Mouse (Mus musculus) hindbrain, embryonic 12.5 days (tissue): ENCODE measurements around the gene Ly6g6d. TPM values are rescaled to one million over a fixed set of nuclear protein-coding genes. Genes with fewer than 3 reads are reported as not detected.

ENCODE experiments used
- ATAC-seq: fragments of 200-750 bp; cut with Nextera tagmentation; 2 replicates; pipeline ENCODE4 v1.8.0; 2017; ENCODE audit warnings: moderate TSS enrichment; ENCODE audit not compliant: low FRiP score
- H3K27ac ChIP-seq: fragments of 300-500 bp; sonication (generic); 2 replicates; pipeline ENCODE4 v1.5.1; 2016; ENCODE audit warnings: mild to moderate bottlenecking
- H3K27me3 ChIP-seq: fragments of 300-500 bp; sonication (generic); 2 replicates; pipeline ENCODE4 v1.6.1; 2016; ENCODE audit warnings: mild to moderate bottlenecking
- H3K36me3 ChIP-seq: fragments of 300-500 bp; sonication (generic); 2 replicates; pipeline ENCODE4 v1.6.1; 2016; ENCODE audit warnings: mild to moderate bottlenecking
- H3K4me1 ChIP-seq: fragments of 300-500 bp; sonication (generic); 2 replicates; pipeline ENCODE4 v1.6.1; 2016
- H3K4me2 ChIP-seq: fragments of 300-500 bp; sonication (generic); replicated peaks from 2 replicates; pipeline ENCODE4 v1.6.1; 2016; ENCODE audit warnings: mild to moderate bottlenecking
- H3K4me3 ChIP-seq: fragments of 300-500 bp; sonication (generic); 2 replicates; pipeline ENCODE4 v1.5.1; 2016; ENCODE audit warnings: mild to moderate bottlenecking
- H3K9ac ChIP-seq: fragments of 300-500 bp; sonication (generic); 2 replicates; pipeline ENCODE4 v1.6.1; 2016; ENCODE audit warnings: mild to moderate bottlenecking, moderate library complexity
- H3K9me3 ChIP-seq: fragments of 300-500 bp; sonication (generic); replicated peaks from 2 replicates; pipeline ENCODE4 v1.6.1; 2016; ENCODE audit warnings: mild to moderate bottlenecking
- WGBS: fragments of 180-500 bp; shearing (Covaris S2); methylation state at CpG from one replicate; pipeline ENCODE4 v1.1.7; 2016; 5-methylcytosine and 5-hydroxymethylcytosine counted together
- polyA plus RNA-seq: library from polyadenylated mRNA; unstranded; fragments of >200 nt; fragmentation: Nextera tagmentation; extraction: Ambion mirVana; gene quantifications from 2 replicates; pipeline ENCODE4 v1.2.1, GENCODE M21; 2016

Gene Ly6g6d
- polyA plus RNA-seq, 1 experiment from 2014 or later: 2.1 TPM

GRCm38 (mm10) chr17:35079778-35080177, 1.9 kb upstream of the Ly6g6d start:
- H3K9ac ChIP-seq: no peak overlapping the region
- no peak overlapping the region for H3K27ac ChIP-seq
- peaks cover 18% of the 10 kb centered on the region for H3K4me1 ChIP-seq
- H3K4me2 ChIP-seq: no peak overlapping the region
- H3K4me3 ChIP-seq: no peak overlapping the region
- no peaks in the 10 kb centered on the region for H3K36me3 ChIP-seq
- no peaks in the 10 kb centered on the region for H3K9me3 ChIP-seq
- no peak for ATAC-seq
- peaks cover 2% of the 10 kb centered on the region; the same call in 1 of the 2 replicates for H3K27me3 ChIP-seq
- 70% methylated on average over 9 of the region's 9 CpGs for WGBS

- no peak for ATAC-seq
- Histone ChIP-seq H3K4me1 (peaks cover 18% of the 10 kb centered on the region), H3K36me3 (no peaks in the 10 kb centered on the region), H3K27ac (no peak overlapping the region), H3K27me3 (peaks cover 8% of the 10 kb centered on the region; the same call in 1 of the 2 replicates), H3K9me3 (no peaks in the 10 kb centered on the region), H3K4me2 (peak overlapping the region; percentile 43), H3K9ac (peak overlapping the region; percentile 13; the same call in 1 of the 2 replicates), H3K4me3 (no peak overlapping the region)
- WGBS: 41% methylated on average over 2 of the region's 2 CpGs
These were observed 580 bp downstream of the Ly6g6d start for GRCm38 (mm10) chr17:35077285-35077684.

DNA sequence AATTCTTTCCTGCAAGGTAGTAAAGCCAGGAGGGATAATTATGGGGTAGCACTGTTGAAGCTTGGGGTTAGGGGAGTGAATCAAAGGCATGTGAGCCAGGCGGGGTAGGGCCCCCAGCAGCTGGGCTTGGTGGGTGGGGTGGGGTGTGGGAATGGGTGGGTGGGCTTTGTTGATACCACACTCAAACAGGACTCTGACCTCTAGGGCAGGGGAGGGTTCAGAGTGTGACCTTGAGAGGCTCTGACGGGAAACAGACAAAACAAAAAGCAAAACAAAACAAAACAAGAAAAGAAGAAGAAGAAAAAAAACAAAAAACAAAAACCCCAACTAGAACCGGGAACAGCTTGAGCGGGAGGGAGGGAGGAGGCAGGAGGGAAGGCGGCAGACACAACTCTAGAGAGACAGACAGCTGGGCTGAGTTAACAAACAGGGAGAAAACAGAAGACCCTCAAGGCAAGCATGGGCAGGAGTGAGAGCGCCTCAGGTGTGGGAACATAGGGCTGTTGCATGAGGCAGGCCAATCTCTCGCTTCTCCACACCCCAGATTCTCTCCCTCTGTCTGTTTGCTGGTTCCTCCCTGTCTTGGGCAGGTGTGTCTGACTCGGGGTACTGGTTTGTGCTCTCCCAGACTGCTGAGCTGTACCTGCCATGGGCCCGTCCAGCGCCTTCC, 1.2 kb downstream of the Ly6g6d start, which contains the start of gene Ly6g6e:
Gene Ly6g6e (plus strand): TSS at position 396 of the 670 bp plus-strand sequence.
- H3K36me3 ChIP-seq: no peaks in the 10 kb centered on the region
- ATAC-seq: no peak
- WGBS: 27% methylated on average over 10 of the region's 10 CpGs

DNA sequence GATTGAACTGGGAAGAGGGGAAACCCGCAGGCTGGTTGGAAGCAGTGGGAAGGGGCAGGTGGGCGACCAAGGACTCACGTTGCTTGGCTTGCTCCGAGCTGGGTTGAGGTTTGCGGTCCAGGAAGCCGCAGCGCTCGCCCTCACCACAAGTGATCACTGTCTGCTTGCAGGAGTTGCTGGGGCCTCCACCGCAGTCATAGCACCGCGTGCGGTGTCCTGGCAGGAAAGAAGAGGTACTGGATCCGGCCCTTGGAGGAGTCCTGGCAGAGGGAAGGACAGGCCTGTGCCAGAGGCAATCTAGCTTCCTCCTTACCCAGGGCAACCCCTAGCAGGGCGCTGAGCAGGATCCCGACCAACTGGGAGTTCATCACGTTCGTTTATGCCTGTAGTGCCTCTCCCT, 3.8 kb downstream of the Ly6g6d start:
- Histone ChIP-seq H3K27ac (no peak overlapping the region), H3K4me2 (no peak overlapping the region), H3K4me3 (no peak overlapping the region), H3K36me3 (no peaks in the 10 kb centered on the region), H3K27me3 (peaks cover 5% of the 10 kb centered on the region; the same call in 1 of the 2 replicates), H3K9ac (no peak overlapping the region; the same call in 1 of the 2 replicates), H3K9me3 (no peaks in the 10 kb centered on the region), H3K4me1 (peaks cover 18% of the 10 kb centered on the region)
- 51% methylated on average over 17 of the region's 17 CpGs for WGBS
- ATAC-seq: no peak

More for the DNA sequence above, 1.2 kb downstream of the Ly6g6d start, which contains the start of gene Ly6g6e:
- Histone ChIP-seq H3K27me3 (peaks cover 8% of the 10 kb centered on the region; the same call in 1 of the 2 replicates), H3K4me3 (peak within 1 kb of the TSS; percentile 14; the same call in 1 of the 2 replicates), H3K9ac (peak within 1 kb of the TSS; percentile 13; the same call in 1 of the 2 replicates), H3K9me3 (no peaks in the 10 kb centered on the region), H3K4me2 (peak within 1 kb of the TSS; percentile 43), H3K27ac (no peak within 1 kb of the TSS), H3K4me1 (peaks cover 18% of the 10 kb centered on the region)

GRCm38 (mm10) chr17:35071454-35071853, 6.4 kb downstream of the Ly6g6d start:
- no peak overlapping the region for H3K4me3 ChIP-seq
- H3K27ac ChIP-seq: no peak overlapping the region
- H3K9ac ChIP-seq: no peak overlapping the region
- 77% methylated on average over 9 of the region's 9 CpGs for whole genome bisulfite sequencing
- H3K27me3 ChIP-seq: peaks cover 21% of the 10 kb centered on the region
- ATAC-seq: no peak
- no peak overlapping the region for H3K4me2 ChIP-seq
- H3K36me3 ChIP-seq: no peaks in the 10 kb centered on the region
- H3K9me3 ChIP-seq: no peaks in the 10 kb centered on the region
- H3K4me1 ChIP-seq: peaks cover 2% of the 10 kb centered on the region; the same call in 1 of the 2 replicates

DNA sequence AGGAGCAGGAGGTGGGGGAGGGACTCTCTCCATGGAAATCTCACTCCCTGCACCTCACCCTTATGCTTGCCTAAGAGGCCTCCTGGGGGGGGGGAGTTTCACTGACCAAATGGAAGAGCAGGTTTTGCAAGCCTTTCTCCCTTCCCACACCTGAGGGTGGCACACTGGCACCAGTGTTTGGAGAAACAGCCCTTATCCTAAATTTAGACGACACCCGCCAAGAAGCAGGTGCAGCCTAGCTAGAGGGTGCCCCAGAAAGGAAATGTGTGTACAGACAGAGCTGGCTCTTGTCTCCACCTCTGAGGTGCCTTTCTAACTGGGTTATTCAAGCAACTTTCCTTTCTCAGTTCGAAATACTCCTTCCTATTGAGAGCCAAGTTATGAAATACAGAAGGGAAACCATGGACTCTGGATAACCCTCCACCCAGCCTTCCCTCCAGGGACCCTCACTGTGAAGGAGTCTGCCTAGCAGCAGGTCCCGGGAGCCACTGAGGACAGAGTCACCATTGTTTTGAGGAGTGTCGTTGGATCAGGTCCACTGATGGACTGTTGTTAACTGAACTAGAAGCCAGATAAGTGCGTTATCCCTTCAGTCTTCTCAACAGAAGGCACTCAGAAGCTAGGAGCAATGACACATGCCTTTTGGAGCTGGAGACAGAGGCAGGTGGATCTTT, 7.2 kb downstream of the Ly6g6d start:
- no peaks in the 10 kb centered on the region for H3K36me3 ChIP-seq
- WGBS: 67% methylated on average over 6 of the region's 6 CpGs
- H3K9me3 ChIP-seq: no peaks in the 10 kb centered on the region

DNA sequence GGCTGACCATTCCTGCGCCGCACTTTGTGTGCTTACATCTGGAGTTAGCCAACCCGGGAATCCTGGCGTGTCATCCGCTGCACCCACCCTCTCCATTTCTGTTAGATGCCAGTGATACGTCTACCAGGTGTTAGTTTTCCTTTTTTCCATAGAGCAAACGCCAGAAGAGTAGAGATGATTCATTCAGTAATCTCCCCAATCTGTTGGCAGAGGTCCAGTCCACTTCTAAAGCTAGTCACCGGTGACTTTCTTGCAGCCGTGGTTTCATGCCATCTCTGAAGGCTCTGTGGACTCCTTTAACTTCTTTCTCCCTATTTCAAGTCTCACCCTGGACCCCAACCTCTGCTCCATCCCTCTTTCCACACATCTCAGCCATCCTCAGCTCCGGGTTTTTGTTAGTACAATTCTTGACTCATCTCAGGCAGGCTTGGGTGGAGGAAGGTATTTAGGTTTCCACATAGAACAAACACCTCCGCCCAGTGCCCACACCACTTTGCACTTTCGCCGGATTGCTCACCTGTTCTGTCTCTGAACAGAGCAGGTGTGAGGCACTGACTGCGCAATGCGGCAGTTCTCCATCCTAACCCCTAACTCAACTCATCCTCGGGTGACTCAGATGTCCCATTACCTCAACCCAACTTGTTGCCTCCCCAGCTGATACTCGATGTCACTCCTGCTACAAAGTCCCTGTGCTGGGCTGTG, 9.5 kb downstream of the Ly6g6d start:
- WGBS: 86% methylated on average over 17 of the region's 17 CpGs
- Histone ChIP-seq H3K27me3 (peaks cover 46% of the 10 kb centered on the region), H3K4me1 (peaks cover 21% of the 10 kb centered on the region), H3K27ac (no peak overlapping the region), H3K36me3 (no peaks in the 10 kb centered on the region), H3K9me3 (no peaks in the 10 kb centered on the region), H3K4me2 (no peak overlapping the region), H3K9ac (no peak overlapping the region), H3K4me3 (no peak overlapping the region)
- ATAC-seq: no peak

More for the DNA sequence above, 7.2 kb downstream of the Ly6g6d start:
- Histone ChIP-seq H3K27me3 (peaks cover 28% of the 10 kb centered on the region), H3K4me3 (no peak overlapping the region), H3K4me2 (no peak overlapping the region), H3K27ac (no peak overlapping the region), H3K4me1 (peaks cover 4% of the 10 kb centered on the region), H3K9ac (no peak overlapping the region; the same call in 1 of the 2 replicates)
- ATAC-seq: no peak

GRCm38 (mm10) chr17:35066084-35066483, 11.8 kb downstream of the Ly6g6d start, which contains the start of gene Mpig6b:
TSS of gene Mpig6b (minus strand) at chr17:35066184.
- Histone ChIP-seq H3K9me3 (no peaks in the 10 kb centered on the region), H3K4me3 (peak within 1 kb of the TSS; percentile 25), H3K27ac (no peak within 1 kb of the TSS), H3K4me2 (peak within 1 kb of the TSS; percentile 57), H3K4me1 (peaks cover 29% of the 10 kb centered on the region), H3K9ac (peak within 1 kb of the TSS; percentile 49), H3K36me3 (peaks cover 19% of the 10 kb centered on the region), H3K27me3 (peaks cover 52% of the 10 kb centered on the region)
- WGBS: 45% methylated on average over 10 of the region's 10 CpGs
- ATAC-seq: no peak

- Histone ChIP-seq H3K27me3 (peaks cover 52% of the 10 kb centered on the region), H3K9me3 (no peaks in the 10 kb centered on the region), H3K4me1 (peaks cover 37% of the 10 kb centered on the region), H3K27ac (no peak within 1 kb of the TSS), H3K9ac (peak within 1 kb of the TSS; percentile 49), H3K4me2 (peak within 1 kb of the TSS; percentile 57), H3K36me3 (peaks cover 27% of the 10 kb centered on the region), H3K4me3 (peak within 1 kb of the TSS; percentile 25)
- no peak for ATAC-seq
- under 1% methylated on average over 48 of the region's 48 CpGs for WGBS
These were observed 12.6 kb downstream of the Ly6g6d start, which contains the start of gene Ly6g6c for GRCm38 (mm10) chr17:35064951-35065947. TSS of gene Ly6g6c (plus strand) at chr17:35065388.

DNA sequence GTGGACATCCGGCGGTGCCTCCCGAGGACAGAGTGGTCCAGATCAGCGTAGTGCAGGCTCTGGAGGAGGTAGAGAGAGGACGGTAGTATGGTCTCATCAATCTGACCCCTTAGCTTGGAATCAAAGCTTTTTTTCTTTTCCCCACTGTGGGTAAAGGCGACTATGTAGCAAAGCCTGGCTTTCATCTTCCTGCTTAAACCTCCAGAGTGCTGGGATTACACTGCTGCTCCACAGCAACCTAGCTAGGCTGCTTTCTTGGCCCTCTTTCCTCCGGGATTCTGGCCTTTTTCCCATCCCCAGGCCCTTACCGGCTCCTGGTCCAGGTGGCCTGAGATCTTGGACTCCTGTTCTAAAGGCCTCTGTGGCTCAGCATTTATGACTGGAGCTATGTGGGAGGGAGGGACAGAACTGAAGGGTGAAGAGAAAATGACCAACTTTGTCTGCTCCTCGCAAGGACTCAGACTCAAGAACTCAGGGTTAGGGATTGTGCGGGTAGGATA, 13.4 kb downstream of the Ly6g6d start:
- Histone ChIP-seq H3K27ac (no peak overlapping the region), H3K9ac (no peak overlapping the region; the same call in 1 of the 2 replicates), H3K4me1 (peaks cover 43% of the 10 kb centered on the region), H3K4me2 (peak overlapping the region; percentile 57), H3K36me3 (peaks cover 28% of the 10 kb centered on the region), H3K9me3 (no peaks in the 10 kb centered on the region), H3K27me3 (peaks cover 52% of the 10 kb centered on the region), H3K4me3 (peak overlapping the region; percentile 25; the same call in 1 of the 2 replicates)
- 33% methylated on average over 10 of the region's 10 CpGs for WGBS
- ATAC-seq: no peak

GRCm38 (mm10) chr17:35063466-35063865, 14.4 kb downstream of the Ly6g6d start:
- Histone ChIP-seq H3K4me1 (peaks cover 47% of the 10 kb centered on the region), H3K36me3 (peaks cover 28% of the 10 kb centered on the region), H3K9ac (no peak overlapping the region), H3K27me3 (peaks cover 52% of the 10 kb centered on the region), H3K9me3 (no peaks in the 10 kb centered on the region), H3K27ac (no peak overlapping the region), H3K4me2 (no peak overlapping the region), H3K4me3 (no peak overlapping the region)
- no peak for ATAC-seq
- WGBS: 90% methylated on average over 3 of the region's 3 CpGs
